Mouse (Mus musculus): ENCODE data around the gene Prokr1.
A peak's percentile ranks its signal among the peaks of the same experiment; 100 is the strongest.
"Not testable (repeated sequence)": the region's sequence is repeated elsewhere in the genome, so short reads cannot be mapped to it uniquely, and the experiment has no call there.

Gene Prokr1

DNA sequence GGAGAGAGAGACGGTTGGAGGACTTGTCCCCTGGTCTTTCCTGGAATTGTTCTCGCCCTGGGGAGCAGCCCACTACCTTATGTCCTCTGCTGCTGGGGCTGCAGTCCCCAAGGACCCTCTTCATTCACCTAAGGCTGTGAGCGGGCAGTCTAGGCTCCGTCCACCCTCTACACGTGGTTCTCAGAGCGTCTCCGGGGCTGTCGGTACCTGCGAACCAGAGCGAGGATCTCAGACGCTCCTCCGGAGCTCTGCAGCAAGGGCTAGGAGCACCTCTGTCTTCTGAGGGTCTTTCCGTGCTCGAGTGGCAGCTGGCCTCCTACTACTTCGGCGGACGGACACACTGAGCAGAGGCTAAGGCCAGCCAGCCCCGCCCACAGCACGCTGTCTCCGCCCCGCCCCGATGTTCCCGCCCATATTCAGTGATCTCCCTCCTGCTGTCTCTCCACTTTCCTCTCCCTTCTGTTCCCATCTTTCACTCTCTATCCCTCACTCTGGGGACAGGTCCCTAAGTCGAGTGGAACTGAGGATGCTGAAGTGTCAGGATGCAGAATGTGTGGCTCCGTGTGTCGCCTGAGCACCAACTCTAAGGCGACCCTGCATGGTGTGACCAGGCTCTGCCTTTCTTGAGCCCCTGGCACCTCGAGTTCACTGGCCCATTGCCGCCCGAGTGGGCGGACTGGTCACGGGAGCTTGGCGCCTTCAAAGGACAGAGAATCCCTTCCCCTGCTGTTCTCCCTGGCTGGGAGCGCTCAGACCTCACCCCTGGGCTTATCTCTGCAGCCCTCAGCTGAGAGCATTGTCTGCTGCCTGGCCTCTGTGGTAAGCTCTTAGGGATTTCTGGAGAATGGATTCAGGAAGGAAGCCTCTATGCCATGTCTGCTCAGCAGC is at the start of gene Prokr1:
Gene Prokr1 (minus strand): TSS at position 350 of the 888 bp plus-strand sequence.
- no peak for DNase-seq (ENCODE audit: low read depth, low spot score)

DNA sequence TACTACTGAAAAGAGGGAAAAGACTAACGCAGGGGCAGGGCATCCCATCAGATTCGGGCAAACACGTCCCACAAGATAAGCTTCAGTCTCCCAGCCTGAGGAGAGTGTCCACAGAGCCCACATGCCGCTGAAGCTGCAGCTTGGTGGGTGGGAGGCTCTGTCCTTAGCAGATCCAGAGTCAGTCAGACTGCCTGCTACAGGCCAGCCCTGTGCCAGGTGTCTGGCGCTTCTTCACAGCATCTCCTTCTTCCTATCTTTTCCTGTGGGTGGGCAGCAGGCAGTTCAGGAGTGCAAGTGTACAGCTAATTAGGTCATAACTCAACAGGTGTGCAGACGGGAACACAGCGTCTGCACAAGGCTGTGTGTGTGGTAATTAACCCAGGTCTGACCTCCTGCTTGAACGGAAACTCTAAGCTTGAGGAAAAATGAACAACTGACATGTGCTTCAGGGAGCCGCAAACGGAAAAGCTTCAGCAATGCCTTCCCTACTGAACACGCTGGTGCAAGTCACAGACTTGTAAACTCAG is 47.7 kb upstream of the Prokr1 start:
- no peak for DNase-seq (ENCODE audit: low read depth, low spot score)

DNA sequence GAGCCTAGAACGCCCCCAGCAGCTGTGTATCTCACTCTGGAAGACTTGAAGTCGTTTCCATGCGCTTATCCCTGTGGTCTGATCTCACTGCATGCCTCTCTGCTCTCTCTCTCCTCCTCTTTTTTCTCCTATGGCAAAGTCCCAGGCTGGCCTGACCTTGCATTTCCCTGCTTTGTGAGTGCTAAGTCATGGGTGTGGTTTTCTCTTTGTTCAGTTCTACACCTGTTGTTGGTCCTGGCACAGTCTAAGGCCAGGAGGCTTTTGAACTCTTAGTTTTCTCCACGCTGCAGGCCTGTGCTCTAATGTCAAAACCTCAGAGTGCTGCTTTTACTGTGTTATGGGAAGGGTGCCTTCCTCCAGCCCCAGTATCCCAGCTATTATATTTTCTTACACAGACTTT is 41.6 kb upstream of the Prokr1 start:
- no peak for DNase-seq (ENCODE audit: low read depth, low spot score)

DNA sequence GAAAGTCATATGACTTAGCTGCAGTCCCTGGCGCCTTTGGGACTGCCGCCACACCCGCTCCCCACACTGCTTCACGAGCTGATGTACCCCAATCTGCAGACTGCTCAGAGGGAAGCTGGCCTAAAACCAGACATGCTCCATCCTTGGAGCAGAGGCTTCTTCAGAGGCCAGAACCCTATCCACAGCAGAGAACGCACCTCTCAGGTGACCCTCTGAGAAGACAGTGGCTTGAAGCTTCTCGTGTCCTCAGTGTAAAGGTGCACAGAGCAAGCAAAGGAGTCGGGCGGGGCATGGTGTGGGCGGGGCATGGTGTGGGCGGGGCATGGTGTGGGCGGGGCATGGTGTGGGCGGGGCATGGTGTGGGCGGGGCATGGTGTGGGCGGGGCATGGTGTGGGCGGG is 38.4 kb upstream of the Prokr1 start:
- not testable (repeated sequence) for DNase-seq (ENCODE audit: low read depth, low spot score)

DNA sequence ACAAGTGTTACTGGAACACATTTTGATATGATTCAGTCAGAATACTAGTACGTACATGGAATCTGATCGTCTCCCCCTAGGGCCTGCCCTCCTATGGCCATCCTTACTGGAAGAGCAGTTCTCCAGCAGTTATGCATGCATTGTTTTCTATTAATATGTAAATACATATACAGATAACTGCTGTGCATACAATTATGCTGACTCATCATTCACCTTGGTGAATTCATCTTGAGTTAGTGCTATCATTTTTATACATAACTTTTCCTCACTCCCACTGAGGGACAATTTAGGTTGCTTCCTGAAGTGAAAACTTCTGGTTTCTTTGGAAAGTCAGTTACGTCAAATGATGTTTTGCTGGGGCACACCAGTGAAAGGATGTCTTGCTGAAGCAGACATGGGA is 32.6 kb upstream of the Prokr1 start:
- no peak for DNase-seq (ENCODE audit: low read depth, low spot score)

DNA sequence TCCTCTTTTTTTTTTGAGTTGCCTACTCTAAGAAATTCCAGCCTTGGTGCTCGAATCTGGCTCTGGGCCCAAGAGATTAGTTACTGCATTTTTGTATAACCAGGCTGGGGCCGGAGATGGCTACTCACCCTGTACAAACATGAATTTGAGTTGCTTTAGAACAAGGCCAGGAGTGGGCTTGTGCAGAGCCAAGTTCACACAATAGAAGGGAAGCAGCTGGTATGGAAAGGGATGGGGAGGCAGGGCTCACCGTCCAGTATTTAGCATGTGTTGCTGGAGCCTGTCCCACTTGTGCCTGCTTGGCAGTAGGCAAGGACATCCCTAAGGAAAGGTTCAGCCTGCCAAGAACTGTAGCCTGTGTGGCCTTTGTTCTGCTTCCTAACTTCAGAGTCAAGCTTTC is 30.7 kb upstream of the Prokr1 start:
- DNase-seq (ENCODE audit: low read depth, low spot score) = no peak

DNA sequence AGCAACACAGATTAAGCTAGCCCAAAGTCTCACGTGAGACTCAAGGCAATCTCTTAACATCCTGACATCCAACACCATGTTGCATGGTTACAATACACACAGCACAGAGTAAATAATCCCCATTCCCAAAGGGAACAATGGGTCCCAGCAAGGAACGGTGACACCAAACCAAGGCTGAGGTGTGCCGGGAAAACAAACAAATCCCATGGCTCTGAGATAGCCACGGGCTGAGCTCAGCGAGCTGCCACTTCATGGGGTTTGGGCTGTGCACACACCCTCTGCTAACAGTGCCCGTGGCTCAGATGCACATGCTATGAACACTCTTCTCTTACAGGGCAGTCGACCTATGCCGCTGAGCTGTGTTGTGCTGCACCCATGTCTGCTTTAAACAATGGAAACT is 27.5 kb upstream of the Prokr1 start:
- no peak for DNase-seq (ENCODE audit: low read depth, low spot score)

DNA sequence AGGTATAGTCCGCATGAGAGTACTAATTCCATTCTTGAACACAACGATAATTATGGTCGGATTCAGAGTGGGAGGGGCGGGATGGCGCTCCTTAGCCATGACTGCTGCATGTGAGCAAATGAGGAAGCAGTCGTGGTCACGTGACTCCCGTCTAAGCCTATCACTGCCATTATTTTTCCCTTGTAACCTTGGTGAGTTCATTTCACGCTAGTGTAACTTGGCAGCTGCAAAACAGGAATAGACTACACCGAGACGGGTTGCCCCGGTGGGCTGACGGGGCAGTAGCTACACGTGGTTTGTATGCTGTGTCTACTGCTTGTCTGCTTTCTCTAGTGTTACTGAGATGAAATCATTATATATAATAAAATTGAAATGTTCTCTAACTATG is 25.1 kb upstream of the Prokr1 start:
- DNase-seq (ENCODE audit: low read depth, low spot score) = peak; percentile 89

DNA sequence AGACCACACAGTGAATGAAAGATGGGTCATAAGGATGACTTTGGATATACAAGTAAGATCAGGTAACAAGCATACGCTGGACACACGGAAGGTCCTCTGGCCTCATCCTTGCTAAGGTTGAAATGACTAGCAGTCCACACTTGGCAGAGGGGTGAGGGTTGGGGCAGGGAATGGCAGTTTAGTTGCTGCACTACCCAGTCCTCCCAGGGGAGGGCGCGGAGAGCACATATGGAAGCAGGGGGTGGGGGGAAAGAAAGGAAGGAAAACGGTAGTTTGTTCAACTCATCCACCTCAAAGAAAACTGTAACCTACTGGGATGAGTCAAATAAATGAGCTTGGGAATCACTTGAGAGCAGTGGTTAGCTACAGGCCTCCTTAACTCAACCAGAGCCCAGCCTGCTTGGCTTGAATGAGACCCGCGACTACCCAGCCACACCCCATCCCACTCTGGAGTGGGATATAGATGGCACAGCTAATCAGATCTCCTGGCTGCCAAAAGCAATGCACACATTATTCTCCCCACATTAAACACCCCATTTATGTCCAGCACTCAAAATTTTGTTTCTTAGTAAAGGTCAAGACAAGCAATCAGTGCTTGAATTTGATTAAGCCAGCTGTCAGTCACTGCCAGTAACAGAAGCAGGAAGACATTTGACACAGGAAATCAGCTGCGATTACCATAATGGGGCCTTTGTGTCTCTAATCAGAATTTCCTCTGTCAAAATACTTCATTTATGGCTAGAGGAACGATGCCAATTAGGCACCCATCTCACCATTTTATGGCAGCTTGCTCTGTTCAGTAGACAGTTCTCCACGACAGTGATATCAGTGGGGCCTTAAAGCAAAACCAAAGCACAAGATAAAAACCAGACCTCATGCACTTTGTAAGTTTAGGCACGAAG is 24.5 kb upstream of the Prokr1 start:
- DNase-seq (ENCODE audit: low read depth, low spot score) = peak; percentile 64

DNA sequence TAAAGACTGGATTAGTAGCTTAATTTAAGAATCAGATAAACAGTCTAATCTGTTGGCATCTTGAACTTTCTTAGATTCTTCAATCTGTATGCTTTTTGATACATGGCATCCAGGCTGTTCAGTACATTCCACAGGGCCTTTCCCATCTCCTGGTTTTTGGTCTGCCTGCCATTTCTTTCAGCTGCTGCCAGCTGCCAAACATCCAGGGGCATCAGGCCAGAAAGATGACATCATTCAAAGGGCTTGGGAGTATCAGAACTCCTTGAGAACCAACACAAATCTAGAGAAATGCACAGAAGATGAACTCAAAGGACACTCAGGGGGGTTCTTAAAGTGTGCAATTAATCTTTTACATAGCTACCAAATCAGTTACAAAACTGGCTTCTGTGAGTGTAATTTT is 9.3 kb upstream of the Prokr1 start:
- no peak for DNase-seq (ENCODE audit: low read depth, low spot score)

DNA sequence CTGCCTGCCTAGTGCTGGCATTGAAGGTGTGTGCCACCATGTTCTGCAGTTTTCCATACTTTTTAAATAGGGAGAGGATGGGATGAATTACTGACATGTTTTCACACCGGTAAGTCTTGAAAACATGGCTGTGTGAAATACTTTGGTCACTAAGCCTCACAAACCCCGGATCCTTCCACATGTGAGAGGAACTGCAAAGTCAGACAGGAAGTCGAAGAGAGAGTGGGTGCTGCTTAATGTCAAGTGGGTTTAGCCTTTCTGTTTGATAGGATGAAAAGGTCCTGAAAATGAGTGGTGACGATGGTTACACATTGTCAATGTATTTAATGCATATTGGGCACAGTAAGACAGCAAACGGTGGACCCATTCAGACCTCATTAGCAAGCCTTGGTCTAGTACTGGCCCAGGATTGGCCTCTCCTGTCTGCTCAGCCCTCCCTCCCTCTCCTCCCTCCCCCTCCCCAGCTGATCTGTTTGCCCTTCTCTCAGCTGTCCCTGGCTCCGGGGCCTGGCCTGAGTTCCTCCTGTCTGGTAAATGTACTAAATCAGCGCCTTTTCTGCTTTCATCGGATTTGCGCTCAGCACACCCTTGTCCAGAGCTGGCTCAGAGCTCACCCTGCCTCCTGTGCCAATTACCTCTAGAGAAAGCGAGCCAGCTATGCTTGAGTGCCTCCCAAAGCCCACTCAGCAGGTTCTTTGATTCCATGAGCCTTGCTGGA is 6.7 kb upstream of the Prokr1 start:
- DNase-seq (ENCODE audit: low read depth, low spot score) = no peak

DNA sequence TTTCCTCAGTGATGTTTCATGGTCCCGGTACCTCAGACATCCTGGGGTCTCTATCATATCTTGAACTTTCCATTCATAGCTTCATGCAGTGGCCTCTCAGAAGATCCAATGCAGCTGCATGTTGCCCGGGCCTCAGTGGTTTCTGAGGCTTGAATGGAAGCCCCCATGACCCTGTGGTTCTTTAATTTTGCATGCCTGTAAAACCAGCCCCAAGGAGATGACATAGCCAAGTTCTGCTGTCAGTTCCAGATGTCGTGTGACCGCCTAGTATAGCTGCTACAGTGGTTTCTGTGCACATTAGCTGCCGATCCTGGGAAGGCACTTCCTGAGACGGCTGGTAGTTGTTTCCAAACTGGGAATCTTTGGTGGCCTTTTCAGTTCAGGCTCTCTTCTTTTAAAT is 3.6 kb upstream of the Prokr1 start:
- DNase-seq (ENCODE audit: low read depth, low spot score) = no peak

DNA sequence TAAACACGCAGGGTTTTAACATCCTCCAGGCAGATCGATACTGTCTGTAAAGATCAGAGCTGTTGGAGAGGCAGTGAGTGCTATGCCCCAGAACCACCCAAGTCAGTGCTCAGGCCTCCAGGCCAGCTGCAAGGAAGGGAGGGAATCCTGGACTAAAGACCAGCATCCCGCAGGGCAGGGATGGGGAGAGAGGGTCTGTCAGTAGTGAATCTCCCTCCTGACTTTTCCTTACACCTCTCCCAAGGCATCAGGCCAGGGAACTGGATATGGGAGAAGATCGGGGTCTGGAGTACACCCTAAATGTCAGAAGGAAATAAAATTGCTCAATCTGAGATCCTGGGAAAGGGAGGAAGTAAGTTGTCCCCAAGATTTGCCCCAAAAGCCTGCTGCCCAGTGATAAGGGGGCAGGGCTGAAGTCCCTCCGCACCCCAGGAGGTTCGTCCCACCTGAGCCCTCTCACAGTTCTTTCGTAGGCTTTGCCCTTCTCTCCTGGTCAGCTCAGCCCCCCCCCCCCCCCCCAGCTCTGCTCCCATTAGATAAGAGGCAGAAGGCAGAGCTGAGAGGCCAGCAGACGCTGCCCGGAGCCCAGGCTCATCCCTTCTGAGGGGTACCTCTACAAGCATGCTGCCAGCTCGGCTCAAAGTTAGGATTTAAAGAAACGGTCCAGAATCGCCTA is 687 bp downstream of the Prokr1 start:
- DNase-seq (ENCODE audit: low read depth, low spot score) = no peak

DNA sequence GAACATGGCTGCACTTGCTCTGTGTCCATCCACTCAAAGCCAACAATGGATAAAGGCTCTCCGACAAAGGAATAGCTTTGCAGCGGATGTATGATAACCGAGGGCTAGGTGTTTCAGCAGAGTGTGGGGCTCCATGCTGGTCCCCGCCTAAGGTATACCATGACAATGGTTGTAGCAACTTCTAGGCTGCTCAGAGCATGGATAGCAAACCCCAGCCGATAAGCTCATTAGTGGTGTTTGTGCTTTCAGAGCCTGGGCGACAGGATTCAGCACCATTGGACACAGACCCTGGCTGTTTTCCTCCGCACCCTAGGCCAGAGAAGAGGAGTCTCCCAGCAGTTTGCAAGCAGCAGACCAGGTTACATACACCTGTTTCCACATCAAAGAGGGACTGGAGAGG is 6.6 kb downstream of the Prokr1 start:
- DNase-seq (ENCODE audit: low read depth, low spot score) = no peak

DNA sequence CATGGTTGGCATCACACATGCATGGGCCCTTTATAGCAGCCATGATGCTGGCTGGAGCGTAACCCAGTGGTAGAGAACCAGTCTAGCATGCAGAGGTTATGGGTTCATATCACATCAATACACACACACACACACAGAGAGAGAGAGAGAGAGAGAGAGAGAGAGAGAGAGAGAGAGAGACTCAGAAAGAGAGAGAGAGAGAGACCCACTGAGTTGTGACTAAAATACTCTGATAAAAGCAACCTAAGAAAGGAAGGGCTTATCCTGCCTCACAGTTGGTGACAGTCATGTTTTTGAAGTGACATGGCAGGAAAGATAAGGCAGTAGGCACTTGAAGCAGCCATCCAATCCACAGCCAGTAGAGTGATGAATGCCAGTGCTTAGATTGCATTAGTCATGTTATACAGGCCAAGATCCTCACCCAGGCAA is 7.3 kb downstream of the Prokr1 start:
- DNase-seq (ENCODE audit: low read depth, low spot score) = no peak

DNA sequence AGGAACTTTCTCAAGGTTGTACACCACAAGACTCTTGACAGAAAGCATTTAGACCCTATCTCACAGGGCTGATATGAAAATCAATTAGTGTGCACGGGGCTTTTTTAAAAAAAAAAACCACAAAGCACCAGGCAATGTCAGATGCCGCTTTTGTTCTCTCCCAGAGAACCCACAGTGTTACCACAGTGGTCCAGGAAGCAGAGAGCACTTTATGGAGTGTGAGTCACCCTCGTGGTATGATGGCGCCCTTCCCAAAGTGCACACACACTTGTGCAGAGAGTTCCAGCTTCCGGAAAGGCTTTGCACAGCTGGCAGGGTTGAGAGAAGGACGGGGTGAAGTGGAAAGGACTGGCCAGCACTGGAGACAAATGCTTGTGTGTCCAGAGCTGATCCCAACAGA is 8.1 kb downstream of the Prokr1 start:
- no peak for DNase-seq (ENCODE audit: low read depth, low spot score)

DNA sequence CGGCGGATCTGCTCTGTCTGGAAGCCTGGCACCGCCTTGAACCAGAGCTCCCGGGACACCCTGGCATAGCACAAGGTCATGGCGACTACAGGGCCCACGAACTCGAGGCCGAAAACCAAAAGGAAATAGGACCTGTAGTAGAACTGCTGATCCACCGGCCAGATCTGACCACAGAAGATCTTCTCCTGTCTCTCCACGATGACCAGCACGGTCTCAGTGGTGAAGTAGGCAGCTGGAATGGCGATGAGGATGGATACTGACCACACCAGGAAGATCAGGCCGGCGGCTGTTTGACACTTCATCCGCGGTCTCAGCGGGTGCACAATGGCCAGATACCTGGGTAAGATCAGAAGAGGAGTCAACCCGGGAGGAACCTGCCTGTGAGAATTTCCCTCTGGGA is 9.0 kb downstream of the Prokr1 start:
- DNase-seq (ENCODE audit: low read depth, low spot score) = no peak

DNA sequence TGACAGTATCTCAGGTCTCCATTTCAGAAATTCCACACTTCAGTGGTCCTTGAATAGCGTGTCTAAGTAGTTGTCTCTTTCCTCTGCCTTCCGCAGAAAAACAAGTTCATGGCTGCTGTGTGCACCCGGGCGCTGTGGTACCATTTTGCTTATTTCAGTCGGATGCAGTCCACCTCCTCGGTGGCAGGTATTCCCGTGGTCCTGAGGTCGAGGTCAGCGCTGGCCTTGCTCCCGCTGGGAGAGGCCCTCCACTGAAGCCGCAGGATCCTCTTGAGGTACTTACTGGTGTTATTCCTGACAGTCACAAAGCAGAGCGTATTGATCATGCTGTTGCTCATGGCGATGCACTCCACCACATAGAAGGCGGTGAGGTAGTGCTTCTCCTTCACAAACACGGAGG is 9.5 kb downstream of the Prokr1 start:
- DNase-seq (ENCODE audit: low read depth, low spot score) = no peak

DNA sequence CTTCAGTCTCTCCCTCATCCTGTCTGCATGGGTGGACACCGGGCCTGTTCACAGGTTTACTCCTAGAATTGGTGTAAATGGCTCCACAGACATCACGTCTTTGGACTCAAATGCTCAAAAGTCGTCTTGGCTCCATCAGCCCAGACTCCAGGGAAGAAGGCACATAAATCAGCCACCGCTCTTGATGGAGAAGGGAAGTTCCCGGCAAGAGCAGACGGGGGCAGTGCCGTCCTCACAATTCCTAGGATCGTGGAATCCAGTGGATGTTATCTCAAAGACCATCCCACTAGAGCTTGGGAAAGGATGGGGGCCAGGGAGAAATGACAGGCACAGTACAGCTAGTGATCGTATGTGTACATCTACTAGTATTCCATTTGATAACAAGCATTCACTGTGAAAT is 12.3 kb downstream of the Prokr1 start:
- DNase-seq (ENCODE audit: low read depth, low spot score) = no peak

DNA sequence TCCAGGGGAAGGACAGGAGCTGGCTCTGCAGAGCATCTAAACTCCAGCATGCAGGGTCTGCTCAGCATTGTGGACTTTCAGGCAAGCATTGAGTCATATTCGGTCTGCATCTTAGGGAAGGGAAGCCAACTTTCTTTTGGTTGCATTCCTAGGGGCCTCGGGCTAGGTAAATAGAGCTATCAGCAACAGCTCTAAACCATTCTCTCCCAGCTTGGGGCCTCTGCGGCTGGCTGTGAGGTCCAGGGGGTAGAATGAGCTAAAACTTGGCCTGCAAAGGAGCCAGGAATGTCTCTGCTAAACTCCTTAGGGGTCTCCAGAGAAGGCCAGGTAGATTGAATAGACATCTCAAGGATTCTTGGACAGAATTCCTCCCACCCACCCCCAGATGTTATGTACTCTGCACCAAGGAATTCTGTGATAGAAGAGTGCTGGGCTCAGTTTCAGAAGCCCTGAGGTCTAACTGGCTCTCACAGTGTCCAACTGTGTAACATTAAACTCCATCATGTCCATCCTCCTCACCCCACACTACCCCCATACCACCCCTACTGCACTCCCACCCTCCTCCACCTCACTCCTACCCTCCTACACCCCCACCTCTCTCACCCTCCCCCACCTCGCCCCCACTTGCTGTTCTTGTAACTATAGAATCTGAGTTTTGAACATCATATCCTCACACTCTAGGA is 13.8 kb downstream of the Prokr1 start:
- DNase-seq (ENCODE audit: low read depth, low spot score) = no peak

DNA sequence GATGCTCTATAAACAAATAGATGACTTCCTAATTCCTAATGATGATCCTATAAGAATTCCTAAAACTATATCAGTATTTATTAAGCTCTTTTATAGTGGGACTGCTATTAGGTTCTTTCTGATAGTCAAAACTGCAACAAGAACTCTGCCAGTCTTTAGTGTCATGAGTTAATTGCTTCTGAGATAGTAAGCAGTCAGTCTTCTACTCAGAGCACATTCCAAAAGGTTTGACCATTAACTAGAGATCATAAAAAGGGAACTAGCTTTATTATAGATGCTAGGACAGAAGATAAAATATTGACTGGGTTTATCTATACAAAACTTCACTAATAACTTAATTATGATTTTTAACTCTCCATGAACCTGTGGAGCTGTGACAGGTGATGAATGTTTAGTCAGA is 18.7 kb downstream of the Prokr1 start:
- DNase-seq (ENCODE audit: low read depth, low spot score) = not testable (repeated sequence)

Data from A20 (cell line).